Mouse (Mus musculus): Measurements from ENCODE around the gene Homer1. TPM values are rescaled to one million over a fixed set of nuclear protein-coding genes. Genes with fewer than 3 reads are reported as not detected.

Homer1 gene
- total and polyA plus RNA-seq, 3 experiments = 14.6 to 32.2 (median 16.2) TPM

DNA sequence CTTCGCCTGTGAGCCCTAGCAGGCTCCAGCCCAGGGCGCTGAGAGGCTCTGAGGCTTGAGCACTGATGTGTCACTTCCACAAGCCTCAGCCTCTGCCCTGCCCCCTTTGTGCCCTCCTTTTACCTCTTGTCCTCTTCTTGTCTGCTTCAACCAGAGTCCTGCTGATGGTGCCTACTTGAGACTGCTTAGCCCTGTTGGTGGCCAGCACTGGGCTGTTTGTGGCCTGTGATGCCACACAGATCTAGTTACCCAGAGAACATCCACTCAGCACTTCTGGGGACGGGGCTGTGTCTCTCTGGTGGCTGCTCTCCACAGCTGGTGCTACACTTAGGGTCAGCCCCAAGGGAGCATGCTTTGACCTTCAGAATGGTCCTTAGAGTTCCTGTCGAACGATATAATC lies 46.5 kb upstream of the Homer1 start:
- H3K27me3 ChIP-seq (replicated peaks) = no peaks in the 10 kb centered on the region
- DNase-seq (ENCODE audit: extremely low read depth) = no peak
- in situ Hi-C loops (cut with MboI; ENCODE audit: low pct_ligation_motif_present, low pct_unique_long_range_greater_than_20kb, low sequenced_read_pairs) (loop anchor here (25.0 kb wide), 1 partner anchor 491 kb away; no protein-coding TSS in a partner anchor), dilution Hi-C loops (cut with MboI; ENCODE audit: extremely low pct_ligation_motif_present, extremely low pct_unique_long_range_greater_than_20kb, low sequenced_read_pairs) (no loop called here)
- no peaks in the 10 kb centered on the region for H3K79me2 ChIP-seq (replicated peaks; ENCODE audit: control insufficient read depth, extremely low read depth, insufficient read depth, poor library complexity, severe bottlenecking)
- no peak overlapping the region for H3K4me3 ChIP-seq (replicated peaks in 1 of 3; ENCODE audit: low read depth in 2 of 3, low read length in 2 of 3, poor library complexity in 1 of 3)
- no peaks in the 10 kb centered on the region for H3K36me3 ChIP-seq (replicated peaks in 1 of 2; ENCODE audit: control insufficient read depth in 1 of 2, insufficient read depth in 1 of 2, low read length in 1 of 2)
- H3K4me2 ChIP-seq (ENCODE audit: insufficient read depth, low read depth, poor library complexity, severe bottlenecking) = no peak overlapping the region
- no peak overlapping the region for H3K9ac ChIP-seq (ENCODE audit: insufficient read depth, low read depth)
- TF ChIP-seq USF2 (conservative IDR thresholded peaks at IDR 0.05; ENCODE audit: low read depth, low read length) (no peak), RCOR1 (conservative IDR thresholded peaks at IDR 0.05; ENCODE audit: low read depth, low read length) (no peak), TCF12 (IDR thresholded peaks at IDR 0.05; ENCODE audit: low read depth, low read length) (no peak), USF1 (IDR thresholded peaks at IDR 0.05; ENCODE audit: low read depth, low read length) (no peak), UBTF (IDR thresholded peaks at IDR 0.05; ENCODE audit: low read depth, low read length) (no peak), NELFE (IDR thresholded peaks at IDR 0.05; ENCODE audit: low read depth, low read length) (no peak), NRF1 (IDR thresholded peaks at IDR 0.05; ENCODE audit: low read depth, low read length) (no peak)
- H3K4me1 ChIP-seq (ENCODE audit: control insufficient read depth in 1 of 2, insufficient read depth in 2 of 2) = peaks cover 10 to 23% of the 10 kb centered on the region in 2 experiments; a peak in 3 of 4 replicates
- H3K27ac ChIP-seq (ENCODE audit: insufficient read depth, low read depth) = no peak overlapping the region
- H3K9me3 ChIP-seq (replicated peaks; ENCODE audit: low read length) = no peaks in the 10 kb centered on the region

GRCm38 (mm10) chr13:93267151-93267550 lies 32.3 kb upstream of the Homer1 start:
- Histone ChIP-seq H3K9me3 (replicated peaks; ENCODE audit: low read length) (no peaks in the 10 kb centered on the region), H3K79me2 (replicated peaks; ENCODE audit: control insufficient read depth, extremely low read depth, insufficient read depth, poor library complexity, severe bottlenecking) (no peaks in the 10 kb centered on the region), H3K36me3 (replicated peaks in 1 of 2; ENCODE audit: control insufficient read depth in 1 of 2, insufficient read depth in 1 of 2, low read length in 1 of 2) (no peaks in the 10 kb centered on the region), H3K4me1 (ENCODE audit: control insufficient read depth in 1 of 2, insufficient read depth in 2 of 2) (no peaks in the 10 kb centered on the region), H3K27ac (ENCODE audit: insufficient read depth, low read depth) (no peak overlapping the region), H3K27me3 (replicated peaks) (peaks cover 3% of the 10 kb centered on the region), H3K9ac (ENCODE audit: insufficient read depth, low read depth) (no peak overlapping the region), H3K4me3 (replicated peaks in 1 of 3; ENCODE audit: low read depth in 2 of 3, low read length in 2 of 3, poor library complexity in 1 of 3) (no peak overlapping the region), H3K4me2 (ENCODE audit: insufficient read depth, low read depth, poor library complexity, severe bottlenecking) (no peak overlapping the region)
- DNase-seq (ENCODE audit: extremely low read depth) = no peak
- dilution Hi-C loops (cut with MboI; ENCODE audit: extremely low pct_ligation_motif_present, extremely low pct_unique_long_range_greater_than_20kb, low sequenced_read_pairs) = no loop called here
- TF ChIP-seq GABPA (IDR thresholded peaks at IDR 0.05; ENCODE audit: insufficient replicate concordance, low read depth, low read length) (no peak), NRF1 (IDR thresholded peaks at IDR 0.05; ENCODE audit: low read depth, low read length) (no peak), TCF12 (IDR thresholded peaks at IDR 0.05; ENCODE audit: low read depth, low read length) (no peak), ELF1 (IDR thresholded peaks at IDR 0.05; ENCODE audit: low read depth, low read length) (no peak), MEF2A (IDR thresholded peaks at IDR 0.05; ENCODE audit: borderline replicate concordance, low read depth, low read length) (no peak), CHD1 (IDR thresholded peaks at IDR 0.05; ENCODE audit: low read depth, low read length) (no peak), RAD21 (IDR thresholded peaks at IDR 0.05; ENCODE audit: low read depth, low read length) (no peak), POLR2A (IDR thresholded peaks at IDR 0.05; ENCODE audit: low read depth, low read length) (no peak), TBP (conservative IDR thresholded peaks at IDR 0.05; ENCODE audit: low read depth, low read length) (no peak), EP300 (IDR thresholded peaks at IDR 0.05; ENCODE audit: low read length) (no peak), ZMIZ1 (IDR thresholded peaks at IDR 0.05; ENCODE audit: low read depth, low read length) (no peak), RCOR1 (conservative IDR thresholded peaks at IDR 0.05; ENCODE audit: low read depth, low read length) (no peak)
- in situ Hi-C loops (cut with MboI; ENCODE audit: low pct_ligation_motif_present, low pct_unique_long_range_greater_than_20kb, low sequenced_read_pairs) = loop anchor here (25.0 kb wide), 1 partner anchor 505 kb away; no protein-coding TSS in a partner anchor

Data from CH12.LX (cell line).